Mouse (Mus musculus): Measurements from ENCODE around the gene Parp3. TPM values are rescaled to one million over a fixed set of nuclear protein-coding genes. Genes with fewer than 3 reads are reported as not detected.

The Parp3 gene
- total RNA-seq, 2 experiments from 2014 or later, result 2.9 to 5.3 TPM

- DNase-seq (ENCODE audit: low spot score in 2 of 2), result peak; percentile 92 to 96
- intact Hi-C loops (cut with DNase I), result no loop called here
These were observed 29.4 kb downstream of the Parp3 start, which contains the start of the genes Abhd14b and Abhd14a for GRCm38 (mm10) chr9:106447348-106447747. Gene Abhd14b, plus strand, starts transcription at chr9:106447459. Gene Abhd14a, minus strand, starts transcription at chr9:106447678.

GRCm38 (mm10) chr9:106444836-106445235 is 31.9 kb downstream of the Parp3 start:
- intact Hi-C loops (cut with DNase I), result no loop called here
- no peak for DNase-seq (ENCODE audit: low spot score in 2 of 2)

GRCm38 (mm10) chr9:106442680-106443079 is 34.1 kb downstream of the Parp3 start:
- intact Hi-C loops (cut with DNase I), result no loop called here
- DNase-seq (ENCODE audit: low spot score in 2 of 2), result no peak

- intact Hi-C loops (cut with DNase I), result no loop called here
- no peak for DNase-seq (ENCODE audit: low spot score in 2 of 2)
These were observed 40.2 kb downstream of the Parp3 start for GRCm38 (mm10) chr9:106436566-106436965.

- intact Hi-C loops (cut with DNase I), result no loop called here
- DNase-seq (ENCODE audit: low spot score in 2 of 2), result peak in 1 of 2 experiments; percentile 72
These were observed 43.4 kb downstream of the Parp3 start for GRCm38 (mm10) chr9:106433389-106433788.

- DNase-seq (ENCODE audit: low spot score in 2 of 2), result no peak
- intact Hi-C loops (cut with DNase I), result no loop called here
These were observed 46.8 kb downstream of the Parp3 start for GRCm38 (mm10) chr9:106430015-106430264.

- intact Hi-C loops (cut with DNase I), result loop anchor here (2.0 to 10.0 kb wide), 2 partner anchors 47 to 215 kb away; partner anchors contain the start of gene Parp3
- peak; percentile 93 to 97 for DNase-seq (ENCODE audit: low spot score in 2 of 2)
These were observed 47.3 kb downstream of the Parp3 start, which contains the start of gene Rpl29 for GRCm38 (mm10) chr9:106429221-106430014. Gene Rpl29, plus strand, starts transcription at chr9:106429454.

- intact Hi-C loops (cut with DNase I), result loop anchor here (2.0 to 10.0 kb wide), 2 partner anchors 48 to 214 kb away; partner anchors contain the start of gene Parp3
- peak in 1 of 2 experiments; percentile 32 for DNase-seq (ENCODE audit: low spot score in 2 of 2)
These were observed 48.0 kb downstream of the Parp3 start for GRCm38 (mm10) chr9:106428719-106429220.

- intact Hi-C loops (cut with DNase I), result loop anchor here (1.0 to 10.0 kb wide), 3 partner anchors 116 to 207 kb away; no protein-coding TSS in a partner anchor
- DNase-seq (ENCODE audit: low spot score in 2 of 2), result peak; percentile 88 to 94
These were observed 54.9 kb downstream of the Parp3 start for GRCm38 (mm10) chr9:106421865-106422160.

GRCm38 (mm10) chr9:106421033-106421864 is 55.5 kb downstream of the Parp3 start:
- DNase-seq (ENCODE audit: low spot score in 2 of 2), result no peak
- intact Hi-C loops (cut with DNase I), result loop anchor here (1.0 to 10.0 kb wide), 3 partner anchors 115 to 206 kb away; no protein-coding TSS in a partner anchor

GRCm38 (mm10) chr9:106420608-106421007 is 56.1 kb downstream of the Parp3 start:
- intact Hi-C loops (cut with DNase I), result loop anchor here (1.0 to 10.0 kb wide), 3 partner anchors 114 to 206 kb away; no protein-coding TSS in a partner anchor

More at GRCm38 (mm10) chr9:106420608-106421007, 56.1 kb downstream of the Parp3 start:
- no peak for DNase-seq (ENCODE audit: low spot score in 2 of 2)

Other genes starting within 250 kb of the Parp3 start
- gene Alas1, start 228.3 kb downstream of the Parp3 start, total RNA-seq (2021), result 100 to 1,000 TPM; 135 to 144 TPM
- 10 to 100 TPM; 17.2 to 18.9 TPM for gene Poc1a, start 195.9 kb downstream of the Parp3 start, total RNA-seq (2021)
- 100 to 1,000 TPM; 101 to 109 TPM for gene Dusp7, start 108.3 kb downstream of the Parp3 start, total RNA-seq (2021)
- gene Rpl29, start 47.5 kb downstream of the Parp3 start, total RNA-seq (2021), result 100 to 1,000 TPM; 289 to 302 TPM
- 10 to 100 TPM; 12.9 to 19.1 TPM for gene Acy1, start 38.6 kb downstream of the Parp3 start, total RNA-seq (2021)
- gene Abhd14b, start 29.5 kb downstream of the Parp3 start, total RNA-seq (2021), result 1 to 10 TPM; 8.3 to 9.7 TPM
- 10 to 100 TPM; 40.6 to 44.0 TPM for gene Abhd14a, start 29.3 kb downstream of the Parp3 start, total RNA-seq (2021)
- gene Pcbp4, start 23.7 kb downstream of the Parp3 start, total RNA-seq (2021), result 100 to 1,000 TPM; 161 to 166 TPM
- 1 to 10 TPM; 7.7 to 8.6 TPM for gene Gpr62, start 11.0 kb downstream of the Parp3 start, total RNA-seq (2021)
- gene Rrp9, start 986 bp downstream of the Parp3 start, total RNA-seq (2021), result 10 to 100 TPM; 30.2 to 37.0 TPM
- not detected for gene Iqcf1, start 23.0 kb upstream of the Parp3 start, total RNA-seq (2021)
- not detected for gene Iqcf5, start 37.6 kb upstream of the Parp3 start, total RNA-seq (2021)
- gene Iqcf3, start 84.7 kb upstream of the Parp3 start, total RNA-seq (2021), result not detected
- gene Iqcf4, start 94.0 kb upstream of the Parp3 start, total RNA-seq (2021), result not detected
- not detected for gene Iqcf6, start 149.6 kb upstream of the Parp3 start, total RNA-seq (2021)
- gene Grm2, start 179.1 kb upstream of the Parp3 start, total RNA-seq (2021), result 10 to 100 TPM; 54.6 to 56.2 TPM
- gene Tex264, start 209.0 kb upstream of the Parp3 start, total RNA-seq (2021), result 100 to 1,000 TPM in 1 of 2 experiments, 10 to 100 TPM in 1; 96.3 to 106 TPM

Measured in left cerebral cortex, postnatal 25 days (tissue).